Mouse (Mus musculus): ENCODE measurements around the gene Esrrg. TPM values are rescaled to one million over a fixed set of nuclear protein-coding genes. Genes with fewer than 3 reads are reported as not detected.

Gene Esrrg
- polyA plus RNA-seq, 1 experiment, result 42.5 TPM

GRCm38 (mm10) chr1:188173859-188174258 lies 565.3 kb downstream of the Esrrg start:
- TF ChIP-seq POLR2A (IDR thresholded peaks at IDR 0.05; ENCODE audit: borderline replicate concordance, insufficient read depth, low read length), result no peak
- TF ChIP-seq CTCF (IDR thresholded peaks at IDR 0.05; ENCODE audit: borderline replicate concordance, insufficient read depth, low read depth, low read length), result no peak
- no peaks in the 10 kb centered on the region for H3K4me1 ChIP-seq (ENCODE audit: control insufficient read depth, insufficient read depth, low read length)
- no peak overlapping the region for H3K27ac ChIP-seq (ENCODE audit: insufficient read depth, low read length)
- no peak for DNase-seq
- WGBS, result 59% methylated on average over 1 of the region's 1 CpGs
- no peak overlapping the region for H3K4me3 ChIP-seq (replicated peaks; ENCODE audit: insufficient read depth, low read depth, low read length)
- H3K27me3 ChIP-seq (ENCODE audit: control insufficient read depth, insufficient read depth, low read length), result no peaks in the 10 kb centered on the region

- H3K4me1 ChIP-seq (ENCODE audit: control insufficient read depth, insufficient read depth, low read length), result peaks cover 3% of the 10 kb centered on the region; the same call in 1 of the 2 replicates
- WGBS, result 26% methylated on average over 5 of the region's 5 CpGs
- no peak overlapping the region for H3K4me3 ChIP-seq (replicated peaks; ENCODE audit: insufficient read depth, low read depth, low read length)
- peak in 1 of 2 experiments; percentile 21 for DNase-seq
- H3K27ac ChIP-seq (ENCODE audit: insufficient read depth, low read length), result no peak overlapping the region
- no peaks in the 10 kb centered on the region; the same call in 1 of the 2 replicates for H3K27me3 ChIP-seq (ENCODE audit: control insufficient read depth, insufficient read depth, low read length)
- TF ChIP-seq POLR2A (IDR thresholded peaks at IDR 0.05; ENCODE audit: borderline replicate concordance, insufficient read depth, low read length) (no peak), CTCF (IDR thresholded peaks at IDR 0.05; ENCODE audit: borderline replicate concordance, insufficient read depth, low read depth, low read length) (no peak)
Observed at GRCm38 (mm10) chr1:188182951-188183350, 574.4 kb downstream of the Esrrg start.

- DNase-seq, result no peak
- WGBS, result 65% methylated on average over 17 of the region's 17 CpGs
- Histone ChIP-seq H3K27me3 (ENCODE audit: control insufficient read depth, insufficient read depth, low read length) (no peaks in the 10 kb centered on the region; the same call in 1 of the 2 replicates), H3K4me1 (ENCODE audit: control insufficient read depth, insufficient read depth, low read length) (peaks cover 3% of the 10 kb centered on the region; the same call in 1 of the 2 replicates), H3K27ac (ENCODE audit: insufficient read depth, low read length) (no peak overlapping the region), H3K4me3 (replicated peaks; ENCODE audit: insufficient read depth, low read depth, low read length) (no peak overlapping the region)
- TF ChIP-seq CTCF (IDR thresholded peaks at IDR 0.05; ENCODE audit: borderline replicate concordance, insufficient read depth, low read depth, low read length) (no peak), POLR2A (IDR thresholded peaks at IDR 0.05; ENCODE audit: borderline replicate concordance, insufficient read depth, low read length) (no peak)
Observed at GRCm38 (mm10) chr1:188186440-188187117, 578.0 kb downstream of the Esrrg start.

GRCm38 (mm10) chr1:188192971-188193370 lies 584.4 kb downstream of the Esrrg start:
- no peak for DNase-seq
- TF ChIP-seq CTCF (IDR thresholded peaks at IDR 0.05; ENCODE audit: borderline replicate concordance, insufficient read depth, low read depth, low read length), result no peak
- no peak for TF ChIP-seq POLR2A (IDR thresholded peaks at IDR 0.05; ENCODE audit: borderline replicate concordance, insufficient read depth, low read length)
- H3K4me3 ChIP-seq (replicated peaks; ENCODE audit: insufficient read depth, low read depth, low read length), result no peak overlapping the region
- WGBS, result 81% methylated on average over 2 of the region's 2 CpGs
- no peak overlapping the region for H3K27ac ChIP-seq (ENCODE audit: insufficient read depth, low read length)
- H3K27me3 ChIP-seq (ENCODE audit: control insufficient read depth, insufficient read depth, low read length), result no peaks in the 10 kb centered on the region
- H3K4me1 ChIP-seq (ENCODE audit: control insufficient read depth, insufficient read depth, low read length), result no peaks in the 10 kb centered on the region

GRCm38 (mm10) chr1:188207421-188207820 lies 598.8 kb downstream of the Esrrg start:
- Histone ChIP-seq H3K27ac (ENCODE audit: insufficient read depth, low read length) (no peak overlapping the region), H3K27me3 (ENCODE audit: control insufficient read depth, insufficient read depth, low read length) (no peaks in the 10 kb centered on the region), H3K4me1 (ENCODE audit: control insufficient read depth, insufficient read depth, low read length) (no peaks in the 10 kb centered on the region), H3K4me3 (replicated peaks; ENCODE audit: insufficient read depth, low read depth, low read length) (no peak overlapping the region)
- no peak for TF ChIP-seq POLR2A (IDR thresholded peaks at IDR 0.05; ENCODE audit: borderline replicate concordance, insufficient read depth, low read length)
- no peak for TF ChIP-seq CTCF (IDR thresholded peaks at IDR 0.05; ENCODE audit: borderline replicate concordance, insufficient read depth, low read depth, low read length)
- 84% methylated on average over 6 of the region's 6 CpGs for WGBS
- DNase-seq, result no peak

- Histone ChIP-seq H3K27me3 (ENCODE audit: control insufficient read depth, insufficient read depth, low read length) (no peaks in the 10 kb centered on the region), H3K4me1 (ENCODE audit: control insufficient read depth, insufficient read depth, low read length) (no peaks in the 10 kb centered on the region), H3K27ac (ENCODE audit: insufficient read depth, low read length) (no peak overlapping the region), H3K4me3 (replicated peaks; ENCODE audit: insufficient read depth, low read depth, low read length) (no peak overlapping the region)
- DNase-seq, result no peak
- WGBS, result 90% methylated on average over 1 of the region's 1 CpGs
- TF ChIP-seq CTCF (IDR thresholded peaks at IDR 0.05; ENCODE audit: borderline replicate concordance, insufficient read depth, low read depth, low read length) (no peak), POLR2A (IDR thresholded peaks at IDR 0.05; ENCODE audit: borderline replicate concordance, insufficient read depth, low read length) (no peak)
Observed at GRCm38 (mm10) chr1:188209025-188209424, 600.4 kb downstream of the Esrrg start.

- Histone ChIP-seq H3K27me3 (ENCODE audit: control insufficient read depth, insufficient read depth, low read length) (no peaks in the 10 kb centered on the region), H3K27ac (ENCODE audit: insufficient read depth, low read length) (no peak overlapping the region), H3K4me3 (replicated peaks; ENCODE audit: insufficient read depth, low read depth, low read length) (no peak overlapping the region), H3K4me1 (ENCODE audit: control insufficient read depth, insufficient read depth, low read length) (no peaks in the 10 kb centered on the region)
- DNase-seq, result no peak
- 56% methylated on average over 10 of the region's 10 CpGs for WGBS
- no peak for TF ChIP-seq POLR2A (IDR thresholded peaks at IDR 0.05; ENCODE audit: borderline replicate concordance, insufficient read depth, low read length)
Observed at GRCm38 (mm10) chr1:188214885-188215611, 606.5 kb downstream of the Esrrg start.

All from cerebellum, adult 2 months (tissue).